Mouse (Mus musculus) CD8-positive naive resting alpha-beta T cell, adult 2 months (primary cell): ENCODE data around the gene Eml1.

Experiments used
- DNase-seq, 2 experiments: peaks; one replicate each; pipeline ENCODE4 v3.0.0; 2022; ENCODE audit warnings: low read depth in 2 of 2, low spot score in 2 of 2

The Eml1 gene

DNA sequence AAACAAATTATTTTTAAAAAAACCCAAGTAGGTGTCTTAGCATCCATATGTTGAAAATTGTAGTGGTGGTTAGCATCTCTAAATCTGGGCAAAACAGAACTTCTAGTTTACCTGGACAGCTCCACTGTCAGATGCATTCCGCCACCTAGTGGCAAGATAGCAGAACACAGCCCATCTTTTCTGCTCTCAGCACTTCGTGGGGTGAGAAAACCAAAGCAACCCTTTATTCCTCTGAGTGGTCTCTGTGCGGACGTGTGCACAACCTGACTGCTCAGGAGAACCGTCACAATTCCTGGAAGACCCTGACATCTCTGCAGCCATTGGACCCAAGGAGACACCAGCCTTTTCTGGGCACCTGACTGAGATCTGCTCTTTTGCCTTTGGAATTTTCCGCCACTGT lies 170.3 kb downstream of the Eml1 start:
- peak; percentile 23 to 31 for DNase-seq

DNA sequence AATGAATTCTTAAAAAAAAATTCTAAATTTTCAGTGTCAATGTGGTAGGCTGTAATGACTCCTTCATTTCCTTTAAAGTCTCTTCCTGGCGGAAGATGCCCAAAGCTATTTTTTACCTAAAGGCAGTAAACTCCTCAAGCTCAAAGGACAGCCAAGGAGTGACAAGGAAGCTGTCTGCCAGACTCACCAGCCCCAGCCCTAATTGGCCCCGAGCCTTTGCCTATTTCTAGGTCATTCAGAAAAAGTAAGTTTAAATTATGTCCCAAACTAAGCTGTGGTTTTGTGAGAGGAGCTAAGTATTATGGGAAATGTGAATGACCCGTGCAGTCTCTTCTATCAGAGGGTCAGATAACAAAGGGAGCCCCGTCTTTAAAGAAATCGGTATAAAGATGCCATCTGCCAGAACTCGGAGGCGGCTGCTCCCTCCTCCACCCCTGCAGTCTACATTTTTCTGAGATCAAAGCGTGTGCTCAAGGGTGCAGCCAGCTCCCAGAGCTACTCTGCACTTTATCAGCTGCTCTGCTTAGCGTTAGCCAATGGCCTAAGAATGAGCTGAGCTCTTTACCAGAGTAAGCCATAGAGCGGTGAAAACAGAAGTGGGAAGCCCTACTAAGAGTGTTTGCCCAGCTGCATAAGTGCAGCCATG lies 175.9 kb downstream of the Eml1 start:
- no peak for DNase-seq

DNA sequence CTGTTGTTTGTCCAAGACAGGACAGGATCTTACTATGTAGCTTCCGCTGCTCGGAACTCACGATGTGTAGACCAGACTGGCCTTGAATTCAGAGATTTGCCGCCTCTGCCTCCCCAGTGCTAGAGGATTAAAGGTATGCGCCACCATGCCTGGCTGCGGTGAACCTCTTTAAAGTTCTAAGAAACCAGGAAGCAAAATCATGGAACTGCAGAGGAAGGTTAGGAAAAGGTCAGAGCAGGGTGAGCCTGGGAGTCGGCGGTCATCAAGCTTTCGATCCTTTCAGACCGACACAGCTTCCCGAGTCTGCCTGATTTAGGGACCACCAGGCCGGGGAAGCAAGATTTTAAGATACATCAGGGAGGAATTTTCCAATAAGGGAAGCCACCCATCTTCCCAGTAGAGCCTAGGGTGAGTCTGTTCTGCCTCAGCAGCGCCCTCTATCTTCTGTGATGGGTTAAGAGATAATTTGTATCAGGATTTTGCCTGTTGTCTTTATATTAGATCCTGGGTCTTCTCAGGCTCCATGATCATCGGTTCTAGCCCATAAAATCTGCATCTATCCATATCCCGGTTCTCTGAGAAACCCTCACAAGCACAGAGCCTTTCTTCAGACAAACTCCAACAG lies 176.6 kb downstream of the Eml1 start:
- DNase-seq, result no peak

DNA sequence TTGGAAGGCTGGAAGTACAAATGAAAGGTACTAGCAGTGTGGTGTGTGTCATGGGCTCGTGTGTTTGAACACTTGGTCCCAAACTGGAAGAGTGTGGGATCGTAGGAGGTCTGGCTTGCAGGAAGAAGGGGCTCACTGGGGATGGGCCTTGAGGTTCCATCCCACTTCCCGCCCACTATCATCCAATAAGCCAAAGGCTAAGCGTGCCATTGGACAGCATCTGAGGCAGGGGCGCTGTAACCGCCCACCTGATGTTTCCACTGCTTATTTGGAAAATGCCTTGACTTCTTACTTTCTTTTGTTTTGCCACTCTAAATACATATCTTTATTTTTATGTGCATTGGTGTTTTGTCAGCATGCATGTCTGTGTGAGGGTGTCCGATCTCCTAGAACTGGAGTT lies 181.0 kb downstream of the Eml1 start:
- no peak for DNase-seq

DNA sequence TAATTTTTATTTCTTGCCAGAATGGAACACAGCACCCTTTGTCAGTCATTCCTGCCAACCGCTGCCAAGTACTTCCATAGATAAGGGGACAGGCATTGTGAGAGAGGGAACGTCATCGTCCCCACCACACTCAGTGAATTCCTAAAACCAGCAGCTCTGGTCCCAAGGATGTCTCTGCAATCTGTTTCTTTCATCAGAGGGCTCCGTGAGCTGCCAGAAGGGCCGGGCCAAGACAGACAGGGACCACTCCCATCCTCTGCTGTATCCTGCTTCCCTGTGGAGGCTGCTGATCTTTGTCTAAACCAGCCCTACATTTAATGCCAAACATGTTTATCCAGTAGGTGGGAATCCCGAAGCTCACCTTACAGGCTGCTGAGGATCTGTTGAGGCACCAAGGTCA lies 182.3 kb downstream of the Eml1 start:
- no peak for DNase-seq

DNA sequence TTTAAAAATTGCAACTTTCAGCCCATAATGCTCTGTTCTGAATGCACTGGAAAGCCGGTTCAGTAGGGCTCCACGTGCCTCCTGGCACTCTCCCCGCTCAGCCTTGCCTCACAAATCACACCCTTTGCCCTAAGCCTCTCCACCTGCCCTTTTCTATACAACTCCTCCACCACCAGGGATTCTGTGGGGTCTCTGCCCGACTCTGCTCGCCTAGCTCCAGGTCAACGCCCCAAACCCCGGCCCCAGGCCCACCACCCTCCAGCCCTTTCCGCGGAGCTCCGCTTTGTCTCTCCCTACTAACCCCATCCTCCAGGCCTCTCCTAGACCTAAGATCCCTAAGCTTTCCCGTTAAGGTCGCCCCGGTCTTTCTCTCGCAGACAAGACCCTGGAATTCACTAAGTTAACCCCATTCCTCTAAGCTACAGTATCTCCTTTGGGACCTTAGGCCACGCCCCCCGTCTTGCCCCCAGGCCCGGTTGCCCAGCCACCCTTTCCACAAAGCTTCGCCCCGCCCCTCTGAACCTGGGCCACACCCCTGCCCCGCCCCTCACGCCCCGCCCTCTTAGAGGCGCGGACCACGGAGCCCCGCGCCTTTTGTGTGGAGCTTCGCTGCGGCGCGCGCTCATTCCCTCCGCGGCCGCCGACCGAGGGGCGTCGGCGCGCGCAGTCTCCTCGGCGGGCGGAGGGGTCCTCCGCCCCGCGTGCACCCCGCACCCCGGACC lies 183.5 kb downstream of the Eml1 start, which contains the start of gene Evl:
Evl (plus strand) TSS at position 601 of the 722 bp plus-strand sequence.
- DNase-seq, result peak; percentile 41 to 54

DNA sequence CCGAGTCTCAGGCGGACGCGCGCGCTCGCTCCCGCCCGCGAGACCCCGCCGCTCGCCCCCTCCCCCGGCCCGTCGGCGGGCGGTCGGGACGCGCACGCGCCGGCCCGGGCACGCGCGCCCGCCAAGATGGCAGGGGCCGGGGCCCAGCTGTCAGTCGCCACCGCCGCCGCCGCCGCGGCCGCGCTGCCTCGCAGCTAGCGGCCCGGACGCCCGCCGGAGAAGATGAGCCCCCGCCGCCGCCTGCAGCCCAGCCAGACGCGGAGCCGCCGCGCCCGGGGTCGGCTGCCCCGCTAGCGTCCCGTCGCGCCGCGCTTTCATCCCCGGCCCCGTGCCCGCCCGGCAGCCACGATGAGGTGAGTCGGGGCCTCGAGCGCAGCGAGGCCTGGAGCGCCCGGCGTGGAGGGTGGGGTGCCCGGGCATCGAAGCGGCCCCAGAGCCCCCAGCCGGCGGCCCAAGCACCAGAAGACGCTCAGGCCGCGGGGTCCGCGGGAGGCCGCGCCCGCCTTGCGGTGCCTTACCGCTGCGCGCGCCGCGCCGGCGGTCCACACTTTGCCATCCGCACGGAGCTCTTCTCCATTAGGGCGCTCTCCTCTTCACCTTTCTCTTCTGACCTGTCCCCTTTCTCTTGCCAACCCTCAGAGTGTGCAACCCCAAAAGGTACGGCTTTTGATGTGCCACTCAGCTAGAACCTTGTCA lies 184.3 kb downstream of the Eml1 start:
- DNase-seq, result peak; percentile 11 to 26

DNA sequence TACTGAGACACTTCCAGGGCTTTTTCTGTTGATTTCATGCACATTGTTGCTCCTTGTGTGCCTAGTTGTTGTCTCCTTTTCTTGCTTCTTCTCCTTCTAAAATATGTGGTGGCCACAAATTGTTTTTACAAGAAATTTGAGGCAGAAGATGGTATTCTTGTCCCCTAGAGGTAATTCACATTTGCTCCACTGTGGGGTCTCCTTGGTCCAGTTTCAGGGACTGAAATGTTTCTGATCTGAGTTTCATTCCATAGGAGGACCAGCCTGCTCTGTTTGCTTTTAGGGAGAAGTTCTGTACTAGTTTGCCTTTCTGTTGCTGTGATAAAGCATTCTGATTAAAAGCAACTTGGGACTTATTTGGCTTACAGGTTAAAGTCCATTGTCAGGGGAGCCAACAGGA lies 187.4 kb downstream of the Eml1 start:
- DNase-seq, result no peak

DNA sequence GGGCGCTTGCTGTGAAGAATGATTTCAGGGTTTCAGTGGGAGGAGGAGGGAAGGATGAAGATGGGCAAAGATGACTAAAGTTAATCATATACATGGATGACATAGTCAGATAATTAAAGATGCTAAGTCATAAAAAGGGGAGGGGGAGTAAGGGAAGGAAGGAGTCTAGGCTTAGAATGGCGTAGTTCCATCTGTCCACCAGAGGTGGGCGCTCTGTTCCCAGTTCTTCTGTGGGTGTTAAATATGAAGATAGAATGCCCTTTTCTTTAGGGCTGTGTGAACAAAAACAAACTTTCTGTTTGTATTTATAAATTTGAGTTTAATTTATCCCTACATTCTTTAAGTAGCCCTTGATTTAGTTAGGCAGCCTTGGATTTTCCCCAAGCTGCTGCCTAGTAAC lies 192.5 kb downstream of the Eml1 start:
- DNase-seq, result peak in 1 of 2 experiments; percentile 38

DNA sequence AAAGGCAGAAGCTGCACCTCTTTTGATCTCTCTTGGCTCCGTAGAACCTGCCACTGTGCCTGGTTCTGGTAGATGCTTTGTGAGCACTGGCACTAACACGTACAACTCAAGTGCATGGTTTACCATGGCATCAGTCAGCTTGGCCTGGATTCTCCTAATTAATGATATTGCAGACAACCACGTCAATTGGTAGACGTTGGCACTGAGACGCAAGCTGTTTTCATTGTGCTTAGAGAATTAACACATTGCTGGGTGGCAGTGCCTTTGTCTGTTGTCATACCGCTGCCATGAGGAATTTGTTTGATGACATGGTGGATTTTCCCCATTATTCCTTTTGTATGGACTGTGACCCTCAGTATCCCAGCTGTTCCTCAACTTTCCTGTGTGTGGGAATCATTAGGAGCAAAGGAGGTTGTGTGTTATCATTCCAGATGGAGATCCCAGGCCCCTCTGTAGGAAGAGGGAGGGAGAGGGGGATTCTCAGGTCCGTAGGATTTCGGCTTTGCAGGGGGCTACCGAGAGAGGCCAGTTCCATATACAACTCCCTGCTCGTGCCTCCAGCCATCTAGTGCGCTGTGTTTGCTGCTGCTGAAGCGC lies 194.3 kb downstream of the Eml1 start:
- DNase-seq, result no peak

DNA sequence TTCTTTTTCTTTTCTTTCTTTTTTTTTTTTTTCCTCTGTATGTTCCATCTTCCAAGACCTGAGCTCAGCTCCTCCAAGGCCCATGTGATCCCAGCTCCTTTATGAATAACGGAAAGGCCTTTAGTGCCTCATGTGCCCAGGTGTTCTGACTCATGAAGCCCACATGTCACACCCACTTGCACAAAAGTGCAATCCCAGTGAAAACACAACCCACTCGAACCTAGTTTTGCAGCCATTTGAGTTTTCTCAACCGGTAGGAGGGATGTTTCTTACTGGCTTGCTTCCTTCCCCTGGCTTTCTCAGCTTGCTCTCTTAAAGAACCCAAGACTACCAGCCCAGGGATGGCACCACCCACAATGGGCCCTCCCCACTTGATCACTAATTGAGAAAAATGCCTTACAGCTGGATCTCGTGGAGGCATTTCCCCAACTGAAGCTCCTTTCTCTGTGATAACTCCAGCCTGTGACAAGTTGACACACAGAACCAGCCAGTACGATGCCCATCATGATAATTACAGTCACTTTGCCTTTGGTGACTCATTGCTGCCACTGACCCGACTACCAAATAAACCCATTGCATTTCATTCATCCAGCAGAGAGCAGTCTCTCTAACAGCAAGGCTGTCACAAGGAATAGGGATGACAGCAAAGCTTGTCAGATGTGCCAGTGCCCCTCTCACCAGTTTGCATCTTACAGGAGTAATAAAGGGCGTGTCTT lies 208.6 kb downstream of the Eml1 start:
- DNase-seq, result no peak

DNA sequence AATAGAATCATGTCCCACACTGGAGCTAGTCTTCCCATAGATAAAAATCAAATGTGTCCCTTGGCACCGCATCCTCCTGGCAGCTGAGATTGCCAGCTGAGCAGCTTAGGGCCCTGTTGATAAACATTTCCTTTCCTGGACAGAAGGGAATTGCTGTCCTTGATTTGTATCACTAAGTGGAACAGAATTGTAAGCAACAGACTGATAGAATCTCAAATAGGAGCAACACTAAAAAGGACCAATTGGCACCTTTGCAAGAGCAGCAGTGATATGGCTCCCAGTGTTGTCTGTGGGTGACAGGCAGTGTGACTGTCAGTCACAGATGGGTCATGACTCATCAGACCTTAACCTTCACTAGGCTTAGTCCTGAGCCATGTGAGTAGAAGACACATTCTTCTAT lies 213.0 kb downstream of the Eml1 start:
- no peak for DNase-seq
